Mouse (Mus musculus): ENCODE data around the gene Slc9b1. TPM values are rescaled to one million over a fixed set of nuclear protein-coding genes. Genes with fewer than 3 reads are reported as not detected.
A peak's percentile ranks its signal among the peaks of the same experiment; 100 is the strongest.

Gene Slc9b1
- polyA plus RNA-seq, 1 experiment from 2014 or later, result 0.17 TPM

GRCm38 (mm10) chr3:135422232-135422855, 74.5 kb downstream of the Slc9b1 start:
- Histone ChIP-seq H3K36me3 (ENCODE audit: control insufficient read depth, insufficient read depth, low read length) (peaks cover 2% of the 10 kb centered on the region; the same call in 1 of the 2 replicates), H3K4me3 (ENCODE audit: low read length) (peak overlapping the region; percentile 77), H3K27me3 (replicated peaks; ENCODE audit: control insufficient read depth, insufficient read depth, low read length) (no peaks in the 10 kb centered on the region), H3K9me3 (ENCODE audit: control insufficient read depth, low read length) (no peaks in the 10 kb centered on the region), H3K4me1 (ENCODE audit: control insufficient read depth, insufficient read depth, low read length) (peaks cover 9% of the 10 kb centered on the region), H3K4me2 (ENCODE audit: low read depth, low read length) (peak overlapping the region; percentile 75), H3K9ac (ENCODE audit: low read depth, low read length) (peak overlapping the region; percentile 85), H3K27ac (ENCODE audit: low read length) (peak overlapping the region; percentile 94)
- WGBS, result 18% methylated on average over 8 of the region's 8 CpGs
- peak; percentile 0 for ATAC-seq

GRCm38 (mm10) chr3:135422856-135423607, 75.2 kb downstream of the Slc9b1 start:
- H3K27me3 ChIP-seq (replicated peaks; ENCODE audit: control insufficient read depth, insufficient read depth, low read length), result no peaks in the 10 kb centered on the region
- H3K4me3 ChIP-seq (ENCODE audit: low read length), result peak overlapping the region; percentile 77
- H3K27ac ChIP-seq (ENCODE audit: low read length), result peak overlapping the region; percentile 94
- 0% methylated on average over 66 of the region's 103 CpGs for WGBS
- H3K4me2 ChIP-seq (ENCODE audit: low read depth, low read length), result peak overlapping the region; percentile 75
- H3K36me3 ChIP-seq (ENCODE audit: control insufficient read depth, insufficient read depth, low read length), result peaks cover 2% of the 10 kb centered on the region; the same call in 1 of the 2 replicates
- H3K9ac ChIP-seq (ENCODE audit: low read depth, low read length), result peak overlapping the region; percentile 85
- H3K4me1 ChIP-seq (ENCODE audit: control insufficient read depth, insufficient read depth, low read length), result peaks cover 3% of the 10 kb centered on the region; the same call in 1 of the 2 replicates
- no peaks in the 10 kb centered on the region for H3K9me3 ChIP-seq (ENCODE audit: control insufficient read depth, low read length)
- ATAC-seq, result peak; percentile 99

- peak; percentile 25 for ATAC-seq
- Histone ChIP-seq H3K27ac (ENCODE audit: low read length) (peak within 1 kb of the TSS; percentile 94), H3K9ac (ENCODE audit: low read depth, low read length) (peak within 1 kb of the TSS; percentile 85), H3K27me3 (replicated peaks; ENCODE audit: control insufficient read depth, insufficient read depth, low read length) (no peaks in the 10 kb centered on the region), H3K4me1 (ENCODE audit: control insufficient read depth, insufficient read depth, low read length) (peaks cover 3% of the 10 kb centered on the region; the same call in 1 of the 2 replicates), H3K9me3 (ENCODE audit: control insufficient read depth, low read length) (no peaks in the 10 kb centered on the region), H3K36me3 (ENCODE audit: control insufficient read depth, insufficient read depth, low read length) (no peaks in the 10 kb centered on the region), H3K4me2 (ENCODE audit: low read depth, low read length) (peak within 1 kb of the TSS; percentile 75), H3K4me3 (ENCODE audit: low read length) (peak within 1 kb of the TSS; percentile 77)
- 2% methylated on average over 8 of the region's 8 CpGs for WGBS
Measured at GRCm38 (mm10) chr3:135423608-135424212, 75.9 kb downstream of the Slc9b1 start, which contains the start of gene Cisd2. Gene Cisd2 (minus strand): TSS chr3:135423925.

- H3K4me2 ChIP-seq (ENCODE audit: low read depth, low read length), result peak overlapping the region; percentile 65
- 47% methylated on average over 14 of the region's 14 CpGs for WGBS
- H3K27me3 ChIP-seq (replicated peaks; ENCODE audit: control insufficient read depth, insufficient read depth, low read length), result no peaks in the 10 kb centered on the region
- H3K27ac ChIP-seq (ENCODE audit: low read length), result peak overlapping the region; percentile 68
- peaks cover 4% of the 10 kb centered on the region; the same call in 1 of the 2 replicates for H3K4me1 ChIP-seq (ENCODE audit: control insufficient read depth, insufficient read depth, low read length)
- peak overlapping the region; percentile 62 for H3K4me3 ChIP-seq (ENCODE audit: low read length)
- peak overlapping the region; percentile 70 for H3K9ac ChIP-seq (ENCODE audit: low read depth, low read length)
- no peaks in the 10 kb centered on the region for H3K36me3 ChIP-seq (ENCODE audit: control insufficient read depth, insufficient read depth, low read length)
- no peaks in the 10 kb centered on the region for H3K9me3 ChIP-seq (ENCODE audit: control insufficient read depth, low read length)
- no peak for ATAC-seq
Measured at GRCm38 (mm10) chr3:135436901-135437616, 89.2 kb downstream of the Slc9b1 start.

GRCm38 (mm10) chr3:135437758-135438495, 90.1 kb downstream of the Slc9b1 start, which contains the start of gene Ube2d3:
Gene Ube2d3 (plus strand): TSS chr3:135438149.
- H3K4me1 ChIP-seq (ENCODE audit: control insufficient read depth, insufficient read depth, low read length), result peaks cover 4% of the 10 kb centered on the region; the same call in 1 of the 2 replicates
- H3K4me2 ChIP-seq (ENCODE audit: low read depth, low read length), result peak within 1 kb of the TSS; percentile 65
- H3K27me3 ChIP-seq (replicated peaks; ENCODE audit: control insufficient read depth, insufficient read depth, low read length), result no peaks in the 10 kb centered on the region
- under 1% methylated on average over 53 of the region's 56 CpGs for WGBS
- peak within 1 kb of the TSS; percentile 90 for H3K4me3 ChIP-seq (ENCODE audit: low read length)
- no peaks in the 10 kb centered on the region for H3K9me3 ChIP-seq (ENCODE audit: control insufficient read depth, low read length)
- no peaks in the 10 kb centered on the region for H3K36me3 ChIP-seq (ENCODE audit: control insufficient read depth, insufficient read depth, low read length)
- H3K27ac ChIP-seq (ENCODE audit: low read length), result peak within 1 kb of the TSS; percentile 100
- peak; percentile 93 for ATAC-seq
- peak within 1 kb of the TSS; percentile 96 for H3K9ac ChIP-seq (ENCODE audit: low read depth, low read length)

GRCm38 (mm10) chr3:135438531-135438912, 90.7 kb downstream of the Slc9b1 start:
- peak; percentile 74 for ATAC-seq
- under 1% methylated on average over 47 of the region's 50 CpGs for WGBS
- H3K4me2 ChIP-seq (ENCODE audit: low read depth, low read length), result no peak overlapping the region

GRCm38 (mm10) chr3:135438913-135439531, 91.2 kb downstream of the Slc9b1 start:
- Histone ChIP-seq H3K9ac (ENCODE audit: low read depth, low read length) (peak overlapping the region; percentile 96), H3K36me3 (ENCODE audit: control insufficient read depth, insufficient read depth, low read length) (no peaks in the 10 kb centered on the region), H3K4me3 (ENCODE audit: low read length) (peak overlapping the region; percentile 90), H3K4me1 (ENCODE audit: control insufficient read depth, insufficient read depth, low read length) (peaks cover 11% of the 10 kb centered on the region), H3K27me3 (replicated peaks; ENCODE audit: control insufficient read depth, insufficient read depth, low read length) (no peaks in the 10 kb centered on the region), H3K4me2 (ENCODE audit: low read depth, low read length) (peak overlapping the region; percentile 68; the same call in 1 of the 2 replicates), H3K27ac (ENCODE audit: low read length) (peak overlapping the region; percentile 100), H3K9me3 (ENCODE audit: control insufficient read depth, low read length) (no peaks in the 10 kb centered on the region)
- 0% methylated on average over 70 of the region's 76 CpGs for WGBS
- peak; percentile 72 for ATAC-seq

More at GRCm38 (mm10) chr3:135438531-135438912, 90.7 kb downstream of the Slc9b1 start:
- H3K36me3 ChIP-seq (ENCODE audit: control insufficient read depth, insufficient read depth, low read length), result no peaks in the 10 kb centered on the region
- peak overlapping the region; percentile 96 for H3K9ac ChIP-seq (ENCODE audit: low read depth, low read length)
- no peaks in the 10 kb centered on the region for H3K9me3 ChIP-seq (ENCODE audit: control insufficient read depth, low read length)
- H3K4me1 ChIP-seq (ENCODE audit: control insufficient read depth, insufficient read depth, low read length), result peaks cover 8% of the 10 kb centered on the region
- H3K27ac ChIP-seq (ENCODE audit: low read length), result peak overlapping the region; percentile 100
- H3K27me3 ChIP-seq (replicated peaks; ENCODE audit: control insufficient read depth, insufficient read depth, low read length), result no peaks in the 10 kb centered on the region
- peak overlapping the region; percentile 90 for H3K4me3 ChIP-seq (ENCODE audit: low read length)

GRCm38 (mm10) chr3:135439651-135440050, 91.8 kb downstream of the Slc9b1 start:
- Histone ChIP-seq H3K27me3 (replicated peaks; ENCODE audit: control insufficient read depth, insufficient read depth, low read length) (no peaks in the 10 kb centered on the region), H3K4me2 (ENCODE audit: low read depth, low read length) (peak overlapping the region; percentile 68), H3K27ac (ENCODE audit: low read length) (peak overlapping the region; percentile 100), H3K4me3 (ENCODE audit: low read length) (peak overlapping the region; percentile 90), H3K9ac (ENCODE audit: low read depth, low read length) (peak overlapping the region; percentile 96), H3K9me3 (ENCODE audit: control insufficient read depth, low read length) (no peaks in the 10 kb centered on the region), H3K4me1 (ENCODE audit: control insufficient read depth, insufficient read depth, low read length) (peaks cover 11% of the 10 kb centered on the region), H3K36me3 (ENCODE audit: control insufficient read depth, insufficient read depth, low read length) (no peaks in the 10 kb centered on the region)
- ATAC-seq, result no peak
- 2% methylated on average over 15 of the region's 15 CpGs for WGBS

Data from intestine, embryonic 16.5 days (tissue).